Mouse (Mus musculus) testis, adult 2 months (tissue): Measurements from ENCODE around the gene Gm13694.
A peak's percentile ranks its signal among the peaks of the same experiment; 100 is the strongest.

Experiments used
- CTCF ChIP-seq: fragments of 200-500 bp; IDR thresholded peaks from 2 replicates; pipeline ENCODE4 v1.5.1; 2012; ENCODE audit warnings: low read depth, mild to moderate bottlenecking, inconsistent platforms, low read length, moderate library complexity; ENCODE audit not compliant: control insufficient read depth, insufficient read depth, insufficient replicate concordance
- POLR2A ChIP-seq: fragments of 200-500 bp; IDR thresholded peaks from 2 replicates; pipeline ENCODE4 v1.6.1; 2012; ENCODE audit warnings: low read depth, mild to moderate bottlenecking, inconsistent platforms, low read length, moderate library complexity; ENCODE audit not compliant: control insufficient read depth

DNA sequence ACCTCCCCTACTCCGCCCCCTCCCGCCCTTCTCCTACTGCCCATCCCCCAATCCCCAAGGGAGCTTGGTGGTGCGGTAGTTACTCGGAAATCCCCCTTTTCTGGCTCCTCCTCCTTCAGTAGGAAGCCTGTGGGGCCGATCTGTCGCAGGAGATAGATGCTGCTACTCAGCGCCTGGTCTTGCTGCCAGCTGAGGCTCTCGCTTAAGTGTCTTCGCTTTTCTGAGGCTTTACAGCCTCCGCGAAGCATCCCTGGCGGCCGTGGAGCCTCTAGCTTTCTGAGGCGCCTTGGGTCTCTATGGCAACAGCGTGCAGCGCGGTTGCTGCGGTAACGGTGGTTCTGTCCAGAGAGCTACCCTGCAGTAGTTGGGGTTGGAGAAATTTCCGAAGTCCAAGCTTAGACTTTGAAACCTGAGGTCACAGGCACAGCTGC is 37.8 kb upstream of the Gm13694 start, which contains the start of gene Zswim2:
- no peak for TF ChIP-seq CTCF
- peak; percentile 60; the same call in 1 of the 2 replicates for TF ChIP-seq POLR2A
